ENCODE assay signal across 8 mouse cellular contexts in the genomic region with DNA sequence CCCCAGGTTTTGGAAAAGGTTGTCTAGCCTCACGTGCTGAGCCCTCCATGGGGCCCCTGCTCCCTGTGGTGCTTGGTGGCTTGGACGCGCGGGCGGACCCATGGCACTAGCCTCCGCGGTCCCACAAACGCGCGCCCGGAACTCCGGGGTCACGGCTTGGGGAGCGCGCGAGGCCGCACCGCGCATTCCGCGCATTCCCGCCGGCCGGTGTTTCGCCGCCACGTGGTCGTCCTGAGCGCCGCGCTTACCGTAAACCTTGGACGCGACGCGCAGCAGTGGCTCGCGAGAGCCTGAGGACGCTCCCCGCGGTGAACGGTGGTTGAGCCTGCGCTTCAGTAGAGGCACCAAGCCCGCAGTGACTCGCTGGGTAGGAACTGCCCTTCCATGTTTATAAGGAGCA. TPM values are rescaled to one million over a fixed set of nuclear protein-coding genes. Genes with fewer than 3 reads are reported as not detected.
DNase-seq lines count a peak whose midpoint lies in the region; ATAC-seq and TF ChIP-seq lines count a peak whose summit lies in the region.

No protein-coding gene starts in this region.

- ATAC-seq in forebrain, embryonic 13.5 days = peak; percentile 43
- no peak for ATAC-seq in activated CD4-positive, CD25-positive, alpha-beta regulatory T cell, adult 4 months

- H3K9me3 ChIP-seq in ES-Bruce4 (replicated peaks; ENCODE audit: control insufficient read depth, insufficient read depth, low read length, poor library complexity, severe bottlenecking) = no peaks in the 10 kb centered on the region
- no peaks in the 10 kb centered on the region for H3K9me3 ChIP-seq in forebrain, embryonic 13.5 days (replicated peaks)

- DNase-seq in adrenal gland, postnatal 14 days = peak; percentile 85
- DNase-seq in heart, postnatal 14 days = peak; percentile 83 to 84
- peak; percentile 85 to 93 for DNase-seq in kidney, postnatal 36 days
- peak; percentile 82 for DNase-seq in lung, postnatal 10 days
- peak; percentile 93 for DNase-seq in retina, postnatal 1 day

- TF ChIP-seq EP300 in ES-Bruce4 (IDR thresholded peaks at IDR 0.05; ENCODE audit: insufficient read depth, low read depth, low read length) = peak; percentile 90

- under 1% methylated on average over 43 of the region's 45 CpGs for WGBS in forebrain, embryonic 13.5 days

- H3K4me2 ChIP-seq in forebrain, embryonic 13.5 days = peak overlapping the region; percentile 97

- intact Hi-C loops in heart, postnatal 14 days (cut with DNase I) = loop anchor here (1.0 to 2.0 kb wide), 2 partner anchors 54 to 81 kb away; no protein-coding TSS in a partner anchor

- H3K27me3 ChIP-seq in ES-Bruce4 (ENCODE audit: control insufficient read depth, insufficient read depth, low read length, poor library complexity, severe bottlenecking) = no peaks in the 10 kb centered on the region
- H3K27me3 ChIP-seq in forebrain, embryonic 13.5 days = peaks cover 42% of the 10 kb centered on the region

- no peak for TF ChIP-seq CTCF in ES-Bruce4 (IDR thresholded peaks at IDR 0.05; ENCODE audit: low read depth, low read length)

- no peak for TF ChIP-seq POLR2A in ES-Bruce4 (IDR thresholded peaks at IDR 0.05; ENCODE audit: insufficient read depth, low read length)

- peak overlapping the region; percentile 88 for H3K4me3 ChIP-seq in ES-Bruce4 (ENCODE audit: low read depth, low read length)
- H3K4me3 ChIP-seq in forebrain, embryonic 13.5 days = peak overlapping the region; percentile 64

- no peaks in the 10 kb centered on the region for H3K4me1 ChIP-seq in ES-Bruce4 (ENCODE audit: control insufficient read depth, insufficient read depth, low read length)
- H3K4me1 ChIP-seq in forebrain, embryonic 13.5 days = peaks cover 53% of the 10 kb centered on the region

- H3K36me3 ChIP-seq in ES-Bruce4 (ENCODE audit: control insufficient read depth, insufficient read depth, low read length, poor library complexity, severe bottlenecking) = no peaks in the 10 kb centered on the region
- H3K36me3 ChIP-seq in forebrain, embryonic 13.5 days (ENCODE audit: poor library complexity, severe bottlenecking) = no peaks in the 10 kb centered on the region

- H3K9ac ChIP-seq in ES-Bruce4 (ENCODE audit: low read depth, poor library complexity, severe bottlenecking) = peak overlapping the region; percentile 79
- peak overlapping the region; percentile 43 for H3K9ac ChIP-seq in forebrain, embryonic 13.5 days

- H3K27ac ChIP-seq in ES-Bruce4 (ENCODE audit: insufficient read depth, low read length) = peak overlapping the region; percentile 69
- no peak overlapping the region for H3K27ac ChIP-seq in forebrain, embryonic 13.5 days

RNA-seq across cellular contexts. Expression of gene Ccnd1, which starts 3.5 kb away (rescaled TPM):
- polyA plus RNA-seq in ES-Bruce4 (2011; ENCODE audit: insufficient read depth, insufficient read length, low read depth, missing spikeins) = 36.3 and 36.5 TPM in 2 replicates
- total RNA-seq in adrenal gland, postnatal 14 days (2021) = 95.5 and 104 TPM in 2 replicates
- polyA plus RNA-seq in forebrain, embryonic 13.5 days (2015; fragmentation: Nextera tagmentation; extraction: Ambion mirVana) = 111 and 131 TPM in 2 replicates
- 10 to 100 TPM; 37.2 to 58.8 TPM for total RNA-seq in heart, postnatal 14 days (2021)
- polyA plus RNA-seq in activated CD4-positive, CD25-positive, alpha-beta regulatory T cell, adult 4 months (2017; shearing (Covaris generic)) = 1 to 10 TPM; 1.1 to 1.2 TPM

RNA-seq across cellular contexts. Expression of gene LTO1, which starts 28.4 kb away (rescaled TPM):
- 21.5 and 30.7 TPM in 2 replicates for polyA plus RNA-seq in ES-Bruce4 (2011; ENCODE audit: insufficient read depth, insufficient read length, low read depth, missing spikeins)
- 24.1 and 33.2 TPM in 2 replicates for total RNA-seq in adrenal gland, postnatal 14 days (2021)
- 36.1 and 45.6 TPM in 2 replicates for polyA plus RNA-seq in forebrain, embryonic 13.5 days (2015; fragmentation: Nextera tagmentation; extraction: Ambion mirVana)
- total RNA-seq in heart, postnatal 14 days (2021) = 10 to 100 TPM; 14.0 to 14.3 TPM
- 10 to 100 TPM; 34.4 to 34.5 TPM for polyA plus RNA-seq in activated CD4-positive, CD25-positive, alpha-beta regulatory T cell, adult 4 months (2017; shearing (Covaris generic))

RNA-seq across cellular contexts. Expression of gene Fgf15, which starts 46.9 kb away (rescaled TPM):
- polyA plus RNA-seq in ES-Bruce4 (2011; ENCODE audit: insufficient read depth, insufficient read length, low read depth, missing spikeins) = 3.1 and 3.3 TPM in 2 replicates
- not detected in 2 replicates for total RNA-seq in adrenal gland, postnatal 14 days (2021)
- polyA plus RNA-seq in forebrain, embryonic 13.5 days (2015; fragmentation: Nextera tagmentation; extraction: Ambion mirVana) = 48.2 and 63.2 TPM in 2 replicates
- total RNA-seq in heart, postnatal 14 days (2021) = not detected
- polyA plus RNA-seq in activated CD4-positive, CD25-positive, alpha-beta regulatory T cell, adult 4 months (2017; shearing (Covaris generic)) = not detected

Comparison
In these comparisons a context has a peak if more than half of its experiments do, and no peak if none do; other contexts are left out.
1. RNA of gene Ccnd1, which starts 3.5 kb away (polyA plus RNA-seq): 111 to 131 TPM in forebrain, embryonic 13.5 days and 36.3 to 36.5 TPM in ES-Bruce4; 1.1 to 1.2 TPM in activated CD4-positive, CD25-positive, alpha-beta regulatory T cell, adult 4 months; every median in the first group is over 10 times any median in the second.
2. RNA of gene Fgf15, which starts 46.9 kb away (polyA plus RNA-seq): 48.2 to 63.2 TPM in forebrain, embryonic 13.5 days; 3.1 to 3.3 TPM in ES-Bruce4 and not detected in activated CD4-positive, CD25-positive, alpha-beta regulatory T cell, adult 4 months; every median in the first group is over 10 times any median in the second.
3. Peak in every context shown above with its lines, with median percentiles within 50 percentile points of each other: DNase-seq.